Mouse (Mus musculus): ENCODE results near the gene Abt1. TPM values are rescaled to one million over a fixed set of nuclear protein-coding genes. Genes with fewer than 3 reads are reported as not detected.
A peak's percentile ranks its signal among the peaks of the same experiment; 100 is the strongest.

Abt1 gene
- polyA plus RNA-seq, 1 experiment: 10.0 TPM

- H3K9me3 ChIP-seq (replicated peaks; ENCODE audit: control insufficient read depth, insufficient read depth, low read length, poor library complexity, severe bottlenecking): no peaks in the 10 kb centered on the region
- H3K4me3 ChIP-seq (ENCODE audit: low read depth, low read length): peak overlapping the region; percentile 55
- no peak overlapping the region for H3K27ac ChIP-seq (ENCODE audit: insufficient read depth, low read length)
- no peaks in the 10 kb centered on the region for H3K27me3 ChIP-seq (ENCODE audit: control insufficient read depth, insufficient read depth, low read length, poor library complexity, severe bottlenecking)
- TF ChIP-seq POLR2A (IDR thresholded peaks at IDR 0.05; ENCODE audit: insufficient read depth, low read length) (no peak), EP300 (IDR thresholded peaks at IDR 0.05; ENCODE audit: insufficient read depth, low read depth, low read length) (no peak), CTCF (IDR thresholded peaks at IDR 0.05; ENCODE audit: low read depth, low read length) (no peak)
- peak overlapping the region; percentile 78 for H3K9ac ChIP-seq (ENCODE audit: low read depth, poor library complexity, severe bottlenecking)
- no peaks in the 10 kb centered on the region for H3K4me1 ChIP-seq (ENCODE audit: control insufficient read depth, insufficient read depth, low read length)
- no peaks in the 10 kb centered on the region for H3K36me3 ChIP-seq (ENCODE audit: control insufficient read depth, insufficient read depth, low read length, poor library complexity, severe bottlenecking)
Observed at GRCm38 (mm10) chr13:23433206-23433605, 9.5 kb upstream of the Abt1 start.

GRCm38 (mm10) chr13:23432562-23433201 is 9.0 kb upstream of the Abt1 start:
- Histone ChIP-seq H3K27ac (ENCODE audit: insufficient read depth, low read length) (no peak overlapping the region), H3K9ac (ENCODE audit: low read depth, poor library complexity, severe bottlenecking) (no peak overlapping the region), H3K27me3 (ENCODE audit: control insufficient read depth, insufficient read depth, low read length, poor library complexity, severe bottlenecking) (no peaks in the 10 kb centered on the region), H3K9me3 (replicated peaks; ENCODE audit: control insufficient read depth, insufficient read depth, low read length, poor library complexity, severe bottlenecking) (no peaks in the 10 kb centered on the region), H3K36me3 (ENCODE audit: control insufficient read depth, insufficient read depth, low read length, poor library complexity, severe bottlenecking) (no peaks in the 10 kb centered on the region), H3K4me1 (ENCODE audit: control insufficient read depth, insufficient read depth, low read length) (no peaks in the 10 kb centered on the region), H3K4me3 (ENCODE audit: low read depth, low read length) (0 out of 2 replicates have a peak overlapping the region, but pooled peaks have one; percentile 15)
- TF ChIP-seq EP300 (IDR thresholded peaks at IDR 0.05; ENCODE audit: insufficient read depth, low read depth, low read length): peak; percentile 68; the same call in 1 of the 2 replicates
- peak; percentile 93 for TF ChIP-seq CTCF (IDR thresholded peaks at IDR 0.05; ENCODE audit: low read depth, low read length)
- no peak for TF ChIP-seq POLR2A (IDR thresholded peaks at IDR 0.05; ENCODE audit: insufficient read depth, low read length)

GRCm38 (mm10) chr13:23431351-23431771 is 7.7 kb upstream of the Abt1 start:
- Histone ChIP-seq H3K4me1 (ENCODE audit: control insufficient read depth, insufficient read depth, low read length) (no peaks in the 10 kb centered on the region), H3K9ac (ENCODE audit: low read depth, poor library complexity, severe bottlenecking) (peak overlapping the region; percentile 72), H3K4me3 (ENCODE audit: low read depth, low read length) (peak overlapping the region; percentile 60), H3K9me3 (replicated peaks; ENCODE audit: control insufficient read depth, insufficient read depth, low read length, poor library complexity, severe bottlenecking) (no peaks in the 10 kb centered on the region), H3K36me3 (ENCODE audit: control insufficient read depth, insufficient read depth, low read length, poor library complexity, severe bottlenecking) (no peaks in the 10 kb centered on the region), H3K27ac (ENCODE audit: insufficient read depth, low read length) (peak overlapping the region; percentile 75; the same call in 1 of the 2 replicates), H3K27me3 (ENCODE audit: control insufficient read depth, insufficient read depth, low read length, poor library complexity, severe bottlenecking) (no peaks in the 10 kb centered on the region)
- TF ChIP-seq EP300 (IDR thresholded peaks at IDR 0.05; ENCODE audit: insufficient read depth, low read depth, low read length) (0 out of 2 replicates have a peak, but pooled peaks have one; percentile 20), CTCF (IDR thresholded peaks at IDR 0.05; ENCODE audit: low read depth, low read length) (no peak), POLR2A (IDR thresholded peaks at IDR 0.05; ENCODE audit: insufficient read depth, low read length) (no peak)

- Histone ChIP-seq H3K9me3 (replicated peaks; ENCODE audit: control insufficient read depth, insufficient read depth, low read length, poor library complexity, severe bottlenecking) (no peaks in the 10 kb centered on the region), H3K27me3 (ENCODE audit: control insufficient read depth, insufficient read depth, low read length, poor library complexity, severe bottlenecking) (no peaks in the 10 kb centered on the region), H3K4me3 (ENCODE audit: low read depth, low read length) (peak overlapping the region; percentile 88), H3K4me1 (ENCODE audit: control insufficient read depth, insufficient read depth, low read length) (no peaks in the 10 kb centered on the region), H3K9ac (ENCODE audit: low read depth, poor library complexity, severe bottlenecking) (peak overlapping the region; percentile 57), H3K36me3 (ENCODE audit: control insufficient read depth, insufficient read depth, low read length, poor library complexity, severe bottlenecking) (no peaks in the 10 kb centered on the region), H3K27ac (ENCODE audit: insufficient read depth, low read length) (peak overlapping the region; percentile 79)
- TF ChIP-seq CTCF (IDR thresholded peaks at IDR 0.05; ENCODE audit: low read depth, low read length) (peak; percentile 34), EP300 (IDR thresholded peaks at IDR 0.05; ENCODE audit: insufficient read depth, low read depth, low read length) (no peak), POLR2A (IDR thresholded peaks at IDR 0.05; ENCODE audit: insufficient read depth, low read length) (peak; percentile 29)
Observed at GRCm38 (mm10) chr13:23430734-23431133, 7.1 kb upstream of the Abt1 start.

- Histone ChIP-seq H3K9me3 (replicated peaks; ENCODE audit: control insufficient read depth, insufficient read depth, low read length, poor library complexity, severe bottlenecking) (no peaks in the 10 kb centered on the region), H3K9ac (ENCODE audit: low read depth, poor library complexity, severe bottlenecking) (peak overlapping the region; percentile 57), H3K4me3 (ENCODE audit: low read depth, low read length) (peak overlapping the region; percentile 88), H3K4me1 (ENCODE audit: control insufficient read depth, insufficient read depth, low read length) (no peaks in the 10 kb centered on the region), H3K36me3 (ENCODE audit: control insufficient read depth, insufficient read depth, low read length, poor library complexity, severe bottlenecking) (no peaks in the 10 kb centered on the region), H3K27me3 (ENCODE audit: control insufficient read depth, insufficient read depth, low read length, poor library complexity, severe bottlenecking) (no peaks in the 10 kb centered on the region), H3K27ac (ENCODE audit: insufficient read depth, low read length) (peak overlapping the region; percentile 79; the same call in 1 of the 2 replicates)
- no peak for TF ChIP-seq POLR2A (IDR thresholded peaks at IDR 0.05; ENCODE audit: insufficient read depth, low read length)
- TF ChIP-seq EP300 (IDR thresholded peaks at IDR 0.05; ENCODE audit: insufficient read depth, low read depth, low read length): no peak
- TF ChIP-seq CTCF (IDR thresholded peaks at IDR 0.05; ENCODE audit: low read depth, low read length): no peak
Observed at GRCm38 (mm10) chr13:23429771-23430380, 6.2 kb upstream of the Abt1 start.

Data from ES-Bruce4 (cell line).